Mouse (Mus musculus) left cerebral cortex, adult 8-10 months (tissue): Measurements from ENCODE around the gene Tdo2. TPM values are rescaled to one million over a fixed set of nuclear protein-coding genes. Genes with fewer than 3 reads are reported as not detected.

Source experiments
- DNase-seq, 2 experiments: peaks; one replicate each; pipeline ENCODE4 v3.0.0; 2022; ENCODE audit warnings: low spot score in 2 of 2
- total RNA-seq, 4 experiments: library from RNA; stranded (reverse); gene quantifications; 2 replicates each; pipeline ENCODE4 v1.2.4; 2022

Gene Tdo2
- 1 to 10 TPM in 1 of 4 experiments, under 1 TPM in 3; 0.34 to 1.0 (median 0.91) TPM for total RNA-seq

- no peak for DNase-seq
Observed at GRCm38 (mm10) chr3:81976102-81976501, at the start of gene Tdo2. Gene Tdo2, minus strand, starts transcription at chr3:81976202.

- DNase-seq = no peak
Observed at GRCm38 (mm10) chr3:82023065-82023464, 47.1 kb upstream of the Tdo2 start.

- no peak for DNase-seq
Observed at GRCm38 (mm10) chr3:82022421-82022920, 46.5 kb upstream of the Tdo2 start.

DNA sequence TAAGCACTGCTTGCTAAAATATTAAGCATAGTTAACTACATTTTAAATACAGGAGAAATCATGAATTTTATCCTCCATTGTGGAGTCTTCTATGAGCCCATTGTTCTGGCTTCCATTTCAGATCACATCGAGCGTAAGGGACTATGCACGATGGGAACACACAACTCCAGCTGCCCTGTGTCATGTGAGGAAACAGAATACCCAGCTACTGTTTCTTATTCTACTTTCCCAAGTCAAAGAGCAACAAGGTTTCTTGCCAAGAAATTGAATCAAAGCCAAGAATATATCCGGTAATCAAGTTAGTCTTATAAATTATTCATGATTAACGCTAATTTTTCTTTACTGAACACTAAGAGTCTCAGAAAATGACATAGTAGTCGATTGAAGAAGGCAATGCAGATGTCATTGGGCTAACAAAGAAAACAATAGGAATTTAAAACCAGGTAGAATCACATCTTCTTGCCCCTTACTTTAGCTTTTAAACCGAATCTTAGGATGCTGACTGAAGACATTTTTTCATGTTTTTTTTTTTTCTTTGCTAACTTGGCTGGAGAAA lies 38.2 kb upstream of the Tdo2 start:
- DNase-seq = no peak

- no peak for DNase-seq
Observed at GRCm38 (mm10) chr3:82007002-82007401, 31.0 kb upstream of the Tdo2 start.

GRCm38 (mm10) chr3:81995988-81996387 lies 20.0 kb upstream of the Tdo2 start:
- no peak for DNase-seq

GRCm38 (mm10) chr3:81995371-81995770 lies 19.4 kb upstream of the Tdo2 start:
- no peak for DNase-seq

GRCm38 (mm10) chr3:81990531-81990930 lies 14.5 kb upstream of the Tdo2 start:
- no peak for DNase-seq

DNA sequence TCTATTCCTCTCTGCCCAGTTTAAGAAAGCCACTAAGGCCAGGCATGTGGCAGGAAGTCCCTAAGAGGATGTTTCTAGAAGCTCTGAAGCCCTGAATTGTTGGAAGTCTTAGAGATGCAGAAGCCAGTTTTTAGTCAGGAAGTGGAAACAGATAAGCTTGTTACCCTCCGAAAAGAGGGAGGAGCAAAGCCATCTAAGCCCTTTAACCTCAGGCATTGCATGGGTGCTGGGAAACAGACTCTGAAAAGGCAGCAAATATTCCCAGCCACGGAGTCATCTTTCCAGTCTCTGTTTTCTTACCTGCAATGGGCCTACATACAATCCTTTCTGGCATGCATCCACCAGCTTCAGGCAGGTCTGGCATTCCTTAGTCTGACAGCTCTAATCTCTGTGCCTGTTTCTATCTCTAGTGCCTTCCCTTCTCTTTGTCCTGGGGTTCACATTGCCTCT lies 13.7 kb upstream of the Tdo2 start:
- DNase-seq = no peak

DNA sequence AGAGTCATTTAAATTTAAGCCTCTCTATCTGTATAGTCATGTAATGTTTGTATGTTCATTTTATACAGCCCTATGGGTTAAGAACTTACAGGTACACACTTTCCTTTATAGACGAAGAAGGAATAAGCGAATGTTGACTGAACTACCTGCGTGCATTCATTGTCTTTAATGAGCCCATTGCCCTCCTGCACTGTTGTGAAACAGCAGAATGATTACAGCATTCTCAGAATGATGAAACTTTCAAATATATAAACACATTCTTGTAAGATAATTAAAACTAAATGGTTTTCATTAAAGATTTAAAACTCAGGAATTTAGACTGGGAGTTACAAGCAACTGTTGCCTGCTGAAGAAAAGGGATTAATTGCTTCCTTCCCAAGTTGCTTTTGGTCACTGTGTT lies 11.6 kb upstream of the Tdo2 start:
- DNase-seq = no peak

DNA sequence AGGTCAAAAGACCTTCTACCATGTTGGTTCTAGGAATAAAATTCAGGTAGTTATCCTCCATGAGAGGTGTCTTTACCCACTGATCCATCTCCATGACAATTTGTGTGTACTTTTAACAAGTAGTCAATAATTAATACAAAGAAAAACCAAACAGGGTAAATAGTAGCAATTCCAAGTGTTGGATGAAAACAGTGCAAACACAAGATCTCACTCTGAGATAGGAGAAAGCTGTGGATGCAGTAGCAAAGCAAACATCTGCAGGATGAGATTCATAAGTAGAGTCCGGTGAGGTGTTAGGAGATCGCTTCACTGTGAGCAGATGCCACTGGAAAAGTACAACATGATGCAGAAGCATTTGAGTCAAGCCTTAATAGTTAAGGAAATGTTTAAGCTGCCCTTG lies 10.1 kb upstream of the Tdo2 start:
- no peak for DNase-seq

DNA sequence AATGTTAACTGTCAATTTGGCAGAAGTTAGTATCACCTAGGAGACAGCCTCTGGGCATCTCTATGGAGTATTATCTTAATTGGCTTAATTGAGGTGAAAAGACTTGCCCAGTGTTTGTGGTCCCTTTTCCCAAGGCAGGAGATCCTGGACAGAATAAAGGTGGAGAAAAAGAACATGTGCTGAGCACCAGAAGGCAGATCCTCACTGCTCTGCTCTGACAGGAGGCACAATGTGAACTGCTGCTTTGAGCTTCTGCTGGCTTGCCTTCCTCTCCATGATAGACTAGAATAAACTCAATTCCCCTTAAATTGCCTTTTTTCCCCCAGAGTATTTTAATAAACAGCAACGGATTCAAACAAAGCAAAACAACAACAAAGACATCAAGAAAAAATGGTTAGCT lies 9.1 kb upstream of the Tdo2 start:
- DNase-seq = no peak

DNA sequence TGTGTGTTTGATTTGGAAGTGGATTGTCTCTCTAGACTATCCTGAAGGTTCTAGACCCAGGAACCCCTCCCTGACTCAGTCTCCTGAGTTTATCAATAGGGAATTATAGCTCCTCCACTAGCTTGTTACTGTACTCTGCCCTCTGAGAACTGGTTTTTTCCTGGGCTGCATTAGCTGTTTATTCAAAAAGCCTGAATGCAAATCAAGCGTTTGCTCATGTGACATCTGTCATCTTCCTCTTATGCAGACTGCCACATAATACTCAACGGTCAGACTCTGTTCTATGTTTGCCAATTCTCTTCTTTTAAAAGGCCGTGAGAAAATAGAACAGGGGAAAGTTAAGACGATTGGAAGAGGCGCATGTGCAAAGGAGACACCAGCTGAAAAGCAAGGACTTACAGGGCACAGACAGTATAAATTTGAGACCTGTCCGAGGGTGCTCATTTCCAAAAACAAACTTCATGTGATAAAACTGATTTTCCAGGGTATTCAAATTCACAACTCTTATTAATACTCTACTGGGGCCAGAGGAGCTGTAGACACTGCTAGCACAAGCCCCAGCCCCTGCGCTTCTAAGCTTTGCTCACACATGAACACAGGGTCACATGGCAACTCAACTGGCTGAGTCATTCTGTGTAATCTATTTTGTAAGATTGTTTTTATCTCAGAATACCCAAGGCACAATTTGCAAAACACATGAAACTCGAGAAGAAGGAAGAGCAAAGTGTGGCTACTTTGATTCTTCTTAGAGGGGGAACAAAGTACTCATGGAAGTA lies 7.3 kb upstream of the Tdo2 start:
- DNase-seq = no peak

- no peak for DNase-seq
Observed at GRCm38 (mm10) chr3:81981990-81982389, 6.0 kb upstream of the Tdo2 start, which contains the start of gene Asic5. Gene Asic5, plus strand, starts transcription at chr3:81982290.

- DNase-seq = no peak
Observed at GRCm38 (mm10) chr3:81981576-81981975, 5.6 kb upstream of the Tdo2 start.

DNA sequence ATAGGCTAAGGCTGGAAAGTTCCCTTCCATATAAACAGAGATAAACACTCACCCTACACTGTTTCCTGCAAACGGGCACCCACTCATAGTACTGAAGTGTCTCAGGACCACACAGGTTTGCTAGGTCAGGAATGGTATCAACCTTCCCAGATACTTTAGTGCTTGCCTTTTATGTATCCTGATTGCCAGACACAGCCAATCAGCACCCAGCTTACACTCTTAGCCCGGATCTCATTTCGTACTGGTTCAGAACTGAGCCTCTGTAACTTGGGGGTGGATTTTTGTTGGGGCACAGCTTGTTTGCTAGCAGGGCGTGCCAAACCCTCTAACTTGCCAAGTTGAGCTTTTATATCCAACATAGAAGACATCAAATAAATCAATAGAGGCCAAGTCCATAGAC lies 395 bp downstream of the Tdo2 start:
- no peak for DNase-seq

DNA sequence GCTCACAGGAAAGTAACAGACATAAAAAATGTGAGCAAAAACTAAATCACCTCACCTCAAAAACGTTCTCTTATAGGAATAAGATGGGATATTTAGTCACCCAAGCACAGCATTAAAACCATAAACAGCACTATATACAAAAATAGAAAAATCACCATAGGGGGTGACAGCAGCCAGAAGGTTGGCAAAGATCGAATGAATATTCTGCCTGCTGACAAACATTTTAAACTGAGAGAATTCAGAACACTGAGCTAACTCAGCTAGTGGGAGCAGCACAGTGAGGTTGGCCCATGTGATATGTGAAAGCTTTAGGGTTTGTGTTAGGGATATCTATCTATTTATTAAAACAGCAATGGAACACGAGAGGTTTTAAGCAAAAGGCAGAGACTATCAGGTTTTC lies 11.4 kb downstream of the Tdo2 start:
- no peak for DNase-seq

DNA sequence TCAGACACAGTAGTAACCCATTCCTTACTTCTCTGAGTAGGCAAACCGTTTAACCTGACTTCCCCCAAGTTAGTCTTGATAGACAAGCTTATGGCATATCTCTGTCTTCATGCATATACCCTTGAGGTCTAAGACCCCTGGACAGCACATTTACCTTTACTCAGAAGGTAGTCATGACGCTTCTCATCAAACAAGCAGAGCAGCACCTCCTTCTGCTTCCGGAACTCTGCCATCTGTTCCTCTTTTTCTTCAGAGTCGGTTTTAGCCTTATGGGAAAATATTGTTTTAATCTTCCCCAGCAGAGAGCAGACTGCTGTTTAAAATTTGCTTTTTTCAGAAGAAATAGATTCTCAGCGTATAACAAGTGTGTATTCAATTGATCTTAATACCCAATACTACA lies 12.2 kb downstream of the Tdo2 start:
- no peak for DNase-seq

- DNase-seq = no peak
Observed at GRCm38 (mm10) chr3:81961336-81961735, 14.7 kb downstream of the Tdo2 start.

DNA sequence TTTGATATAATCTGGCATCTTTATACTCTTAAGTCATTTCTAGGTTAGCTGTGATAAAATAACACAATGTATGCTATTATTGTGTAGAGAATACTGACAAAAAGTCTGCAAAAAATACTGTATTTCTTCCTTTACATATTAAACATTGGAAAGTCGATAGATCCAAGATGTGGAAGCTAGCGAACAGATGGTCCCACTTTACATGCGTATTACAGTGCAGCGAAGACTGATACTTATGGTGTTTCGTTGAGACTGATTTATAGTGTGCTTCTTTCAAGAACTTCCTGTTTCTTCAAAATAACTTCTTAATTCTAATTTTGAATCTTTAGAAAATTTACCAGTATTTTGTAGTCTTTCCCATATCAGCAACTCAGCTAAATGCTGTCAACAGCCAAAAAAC lies 18.5 kb downstream of the Tdo2 start:
- DNase-seq = no peak

GRCm38 (mm10) chr3:81951785-81952184 lies 24.2 kb downstream of the Tdo2 start:
- DNase-seq = no peak

DNA sequence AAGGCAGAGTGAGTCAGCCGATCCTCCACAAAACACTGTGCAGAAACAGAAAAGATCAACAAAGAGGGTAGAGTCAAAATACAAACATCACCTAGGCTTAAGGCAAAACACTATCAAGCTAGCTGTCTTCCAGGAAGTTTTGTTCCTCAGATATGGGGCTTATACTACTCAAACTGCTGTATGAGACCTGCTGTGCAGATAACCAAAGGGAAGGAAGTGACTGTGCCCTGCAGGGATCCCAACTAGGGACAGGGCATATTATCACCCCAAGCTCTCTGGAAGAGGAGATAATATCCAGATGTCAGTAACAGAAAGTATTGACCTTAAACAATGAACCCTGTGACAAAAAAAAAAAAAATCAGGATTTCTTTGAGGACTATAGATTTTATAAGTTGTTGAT lies 27.0 kb downstream of the Tdo2 start:
- no peak for DNase-seq

DNA sequence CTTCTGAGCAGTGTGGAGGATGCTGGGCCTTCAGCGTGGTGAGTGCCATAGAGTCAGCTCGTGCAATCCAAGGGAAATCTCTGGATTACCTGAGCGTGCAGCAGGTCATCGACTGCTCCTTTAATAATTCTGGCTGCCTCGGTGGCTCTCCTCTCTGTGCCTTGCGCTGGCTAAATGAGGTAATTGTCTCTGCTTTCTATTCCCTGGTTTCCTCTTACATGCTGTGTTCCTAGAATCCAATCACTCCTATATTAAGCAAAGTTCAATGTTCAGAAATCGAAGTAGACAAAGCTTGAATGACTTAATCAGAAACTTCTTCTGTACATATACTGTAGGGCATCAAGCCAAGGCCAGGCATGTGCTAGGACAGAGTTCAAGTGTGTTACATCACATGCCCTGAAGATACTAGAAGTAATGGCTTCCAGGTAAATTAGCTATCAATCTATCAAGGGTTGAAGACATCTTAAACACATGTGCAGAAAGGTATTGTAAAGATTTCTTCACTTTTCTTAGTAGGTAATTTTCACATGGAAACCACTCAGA lies 31.1 kb downstream of the Tdo2 start:
- DNase-seq = no peak
